14 mouse cellular contexts compared by ENCODE assay signal in genomic region chr15:97596514-97597081, GRCm38 (mm10).
"Had no signal": no experiment of that assay in that cellular context is flagged by ENCODE, and none has a peak within 500 bp of the region (broad histone marks: within the 10 kb centered on the region; RNA-seq: fewer than 3 reads in every experiment).

No protein-coding gene starts in this region.

- H3K36me3 ChIP-seq: limb, embryonic 15.5 days; liver, embryonic 13.5 days; lung, embryonic 15.5 days; midbrain, embryonic 15.5 days; neural tube, embryonic 13.5 days; stomach, embryonic 15.5 days had no signal

- H3K4me3 ChIP-seq: limb, embryonic 15.5 days; liver, embryonic 13.5 days; lung, embryonic 15.5 days; megakaryocyte, embryonic 14.5 days; midbrain, embryonic 15.5 days; neural tube, embryonic 13.5 days; stomach, embryonic 15.5 days had no signal

- DNase-seq: kidney, postnatal 14 days; liver, embryonic 13.5 days; liver, postnatal 0 days; lung, postnatal 14 days; right cerebral cortex, postnatal 14 days; thymus, postnatal 4 days had no signal

- ATAC-seq: liver, postnatal 0 days; midbrain, embryonic 15.5 days had no signal

- H3K4me2 ChIP-seq: limb, embryonic 15.5 days; liver, embryonic 13.5 days; lung, embryonic 15.5 days; midbrain, embryonic 11.5 days; midbrain, embryonic 15.5 days; neural tube, embryonic 13.5 days; stomach, embryonic 15.5 days had no signal

- H3K27me3 ChIP-seq: limb, embryonic 15.5 days; liver, embryonic 13.5 days; lung, embryonic 15.5 days; midbrain, embryonic 15.5 days; neural tube, embryonic 13.5 days; stomach, embryonic 15.5 days had no signal

- H3K9me3 ChIP-seq: limb, embryonic 15.5 days; liver, embryonic 13.5 days; lung, embryonic 15.5 days; midbrain, embryonic 15.5 days; neural tube, embryonic 13.5 days; stomach, embryonic 15.5 days had no signal

- H3K27ac ChIP-seq: limb, embryonic 15.5 days; liver, embryonic 13.5 days; lung, embryonic 15.5 days; macrophage; midbrain, embryonic 15.5 days; neural tube, embryonic 13.5 days; stomach, embryonic 15.5 days had no signal

- H3K4me1 ChIP-seq: limb, embryonic 15.5 days; lung, embryonic 15.5 days had no signal

- H3K9ac ChIP-seq: limb, embryonic 15.5 days; liver, embryonic 13.5 days; liver, postnatal 0 days; lung, embryonic 15.5 days; midbrain, embryonic 15.5 days; neural tube, embryonic 13.5 days; stomach, embryonic 15.5 days had no signal
